Mouse (Mus musculus) midbrain, embryonic 16.5 days (tissue): Measurements from ENCODE around the gene Pam16. TPM values are rescaled to one million over a fixed set of nuclear protein-coding genes. Genes with fewer than 3 reads are reported as not detected.
A peak's percentile ranks its signal among the peaks of the same experiment; 100 is the strongest.

Experiments used
- ATAC-seq: fragments of 200-750 bp; cut with Nextera tagmentation; 2 replicates; pipeline ENCODE4 v1.8.0; 2017; ENCODE audit warnings: moderate TSS enrichment
- H3K27ac ChIP-seq: fragments of 300-500 bp; sonication (generic); 2 replicates; pipeline ENCODE4 v1.5.1; 2014; ENCODE audit warnings: mild to moderate bottlenecking, low read length, mixed read lengths
- H3K27me3 ChIP-seq: fragments of 300-500 bp; sonication (generic); 2 replicates; pipeline ENCODE4 v1.6.1; 2014; ENCODE audit warnings: low read depth, low read length, mixed read lengths; ENCODE audit not compliant: control insufficient read depth, insufficient read depth
- H3K36me3 ChIP-seq: fragments of 300-500 bp; sonication (generic); 2 replicates; pipeline ENCODE4 v1.6.1; 2014; ENCODE audit warnings: mild to moderate bottlenecking, low read length, moderate library complexity, mixed read lengths; ENCODE audit not compliant: control insufficient read depth, insufficient read depth
- H3K4me1 ChIP-seq: fragments of 300-500 bp; sonication (generic); 2 replicates; pipeline ENCODE4 v1.6.1; 2014; ENCODE audit warnings: mild to moderate bottlenecking, low read length, mixed read lengths; ENCODE audit not compliant: control insufficient read depth, insufficient read depth
- H3K4me2 ChIP-seq: fragments of 300-500 bp; sonication (generic); 2 replicates; pipeline ENCODE4 v1.6.1; 2014; ENCODE audit warnings: mild to moderate bottlenecking, low read length, mixed read lengths
- H3K4me3 ChIP-seq: fragments of 300-500 bp; sonication (generic); 2 replicates; pipeline ENCODE4 v1.5.1; 2014; ENCODE audit warnings: low read depth, mild to moderate bottlenecking, low read length, moderate library complexity, mixed read lengths
- H3K9ac ChIP-seq: fragments of 300-500 bp; sonication (generic); 2 replicates; pipeline ENCODE4 v1.6.1; 2014; ENCODE audit warnings: low read depth, low read length, mixed read lengths
- H3K9me3 ChIP-seq: fragments of 300-500 bp; sonication (generic); replicated peaks from 2 replicates; pipeline ENCODE4 v1.6.1; 2014; ENCODE audit warnings: mild to moderate bottlenecking, low read length, mixed read lengths; ENCODE audit not compliant: control insufficient read depth, poor library complexity, severe bottlenecking
- WGBS: fragments of 180-500 bp; shearing (Covaris S2); extraction: QIAGEN DNeasy Blood & Tissue Kit; methylation state at CpG from one replicate; pipeline ENCODE4 v1.1.7; 2014; 5-methylcytosine and 5-hydroxymethylcytosine counted together
- polyA plus RNA-seq: library from polyadenylated mRNA; unstranded; fragments of >200 nt; fragmentation: Nextera tagmentation; extraction: Ambion mirVana; gene quantifications from 2 replicates; pipeline ENCODE4 v1.2.1, GENCODE M21; 2015

The Pam16 gene
- 144 and 153 TPM in 2 replicates for polyA plus RNA-seq

DNA sequence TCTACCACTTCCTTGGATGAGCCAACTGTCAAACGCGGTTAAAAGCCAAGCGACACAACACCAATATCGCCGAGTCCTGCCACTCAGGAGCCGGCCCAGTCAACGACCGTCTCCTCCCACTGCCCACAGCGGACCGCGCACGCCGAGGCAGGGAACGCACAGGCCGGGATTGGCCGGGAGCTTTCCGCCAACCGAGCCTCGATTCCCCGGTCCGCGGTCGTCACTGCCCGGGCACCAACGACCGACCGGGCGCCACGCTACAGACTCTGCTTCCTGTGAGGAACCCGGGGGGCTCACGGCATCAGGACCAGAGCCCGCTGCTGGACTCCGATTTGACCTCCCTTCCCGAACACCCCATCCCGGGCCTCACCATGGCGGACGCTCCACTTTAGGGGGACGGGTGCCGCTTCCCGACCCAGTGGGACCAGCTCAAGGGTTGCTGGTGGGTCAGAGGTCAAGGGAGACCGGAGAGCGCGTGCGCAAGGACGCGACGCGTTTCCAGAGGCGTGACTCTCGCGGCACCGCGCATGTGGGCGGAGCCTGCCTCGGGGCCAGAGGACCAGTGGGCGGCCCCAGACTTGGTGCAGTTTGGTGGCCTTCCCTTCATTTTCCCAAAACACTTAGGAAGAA lies at the start of gene Pam16:
Gene Pam16, minus strand, starts transcription at position 508 of the 630 bp plus-strand sequence.
- Histone ChIP-seq H3K27ac (peak within 1 kb of the TSS; percentile 85), H3K36me3 (0 out of 2 replicates have a peak, but pooled peaks cover 3% of the 10 kb centered on the region), H3K4me3 (peak within 1 kb of the TSS; percentile 74), H3K27me3 (no peaks in the 10 kb centered on the region), H3K9ac (peak within 1 kb of the TSS; percentile 92), H3K4me2 (peak within 1 kb of the TSS; percentile 78), H3K9me3 (no peaks in the 10 kb centered on the region), H3K4me1 (peaks cover 13% of the 10 kb centered on the region)
- peak; percentile 88 for ATAC-seq
- WGBS, result under 1% methylated on average over 56 of the region's 56 CpGs

DNA sequence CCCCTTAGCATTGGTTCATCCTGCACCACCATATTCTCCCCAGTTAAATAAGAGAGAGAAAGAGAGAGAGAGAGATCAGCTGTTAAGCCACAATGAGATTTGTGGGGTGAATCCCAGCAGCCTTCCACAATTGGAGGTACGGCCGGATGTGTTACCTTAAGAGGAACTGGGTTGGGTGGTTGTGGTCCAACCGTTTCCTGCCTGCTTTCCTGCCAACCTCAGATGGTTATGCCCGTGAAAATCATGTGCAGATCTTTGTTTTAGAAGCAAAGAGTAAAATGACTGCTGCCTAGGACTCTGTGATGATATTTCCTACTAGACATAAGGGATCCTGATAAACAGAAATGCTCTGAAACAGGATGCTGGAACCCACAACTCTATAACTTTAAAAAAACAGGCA lies 49.3 kb upstream of the Pam16 start:
- Histone ChIP-seq H3K9ac (no peak overlapping the region), H3K4me1 (peaks cover 7% of the 10 kb centered on the region), H3K4me3 (no peak overlapping the region), H3K27ac (no peak overlapping the region), H3K9me3 (no peaks in the 10 kb centered on the region), H3K27me3 (no peaks in the 10 kb centered on the region), H3K4me2 (no peak overlapping the region), H3K36me3 (peaks cover 18% of the 10 kb centered on the region)
- WGBS, result 89% methylated on average over 4 of the region's 4 CpGs
- no peak for ATAC-seq

DNA sequence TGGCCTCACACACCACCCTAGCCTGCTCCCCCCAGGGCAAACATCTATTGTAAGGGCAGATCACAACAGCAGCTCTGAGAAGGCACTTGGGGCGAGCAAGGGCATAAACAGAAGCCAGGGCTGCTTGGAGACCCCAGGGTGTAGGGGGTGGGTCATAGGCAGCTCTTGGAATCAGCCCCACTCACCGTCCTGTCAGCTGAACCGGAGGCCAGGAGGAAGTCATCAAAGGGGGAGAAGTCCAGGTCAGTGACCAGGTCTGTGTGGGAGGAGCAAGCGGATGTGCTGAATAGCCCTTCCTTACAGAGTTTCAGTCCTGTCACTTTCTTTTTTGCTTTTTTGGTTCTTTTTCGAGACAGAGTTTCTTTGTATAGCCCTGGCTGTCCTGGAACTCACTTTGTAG lies 45.5 kb upstream of the Pam16 start:
- H3K27ac ChIP-seq, result no peak overlapping the region
- peaks cover 17% of the 10 kb centered on the region for H3K36me3 ChIP-seq

DNA sequence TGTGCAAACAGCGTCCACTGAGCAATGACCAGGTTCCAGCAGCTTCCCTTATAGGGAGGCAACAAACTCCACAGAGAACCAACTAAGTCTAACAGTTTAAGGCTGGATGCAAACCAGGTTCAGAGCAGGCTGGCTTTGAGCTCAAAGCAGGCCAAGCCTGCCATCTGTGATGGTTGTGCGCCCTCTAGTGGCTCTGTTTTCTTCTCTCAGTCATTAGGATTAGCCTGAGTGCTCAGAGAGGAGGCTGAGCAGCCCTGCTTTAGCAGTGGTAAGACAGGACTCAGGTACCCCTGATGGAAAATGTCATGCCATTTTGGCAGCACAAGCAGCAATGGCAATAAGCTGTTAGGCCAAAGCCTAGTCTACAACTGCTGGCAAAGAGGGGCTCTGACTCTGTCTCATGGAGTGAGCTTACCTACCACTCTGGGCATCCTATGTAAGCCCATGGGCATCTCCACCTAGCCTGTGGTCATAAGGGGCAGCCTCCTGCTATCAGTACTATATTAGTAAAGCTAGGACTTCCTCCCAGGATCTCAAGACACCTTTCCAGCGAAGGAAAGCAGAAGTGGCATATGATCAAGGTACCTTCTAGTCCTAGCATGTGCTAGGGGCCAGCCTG lies 42.5 kb upstream of the Pam16 start:
- Histone ChIP-seq H3K9me3 (no peaks in the 10 kb centered on the region), H3K4me2 (no peak overlapping the region), H3K27ac (no peak overlapping the region), H3K36me3 (peaks cover 9% of the 10 kb centered on the region; the same call in 1 of the 2 replicates), H3K9ac (no peak overlapping the region), H3K4me3 (no peak overlapping the region), H3K4me1 (no peaks in the 10 kb centered on the region), H3K27me3 (no peaks in the 10 kb centered on the region)
- 28% methylated on average over 3 of the region's 3 CpGs for WGBS
- ATAC-seq, result peak; percentile 86

More for the DNA sequence above, 45.5 kb upstream of the Pam16 start:
- ATAC-seq, result no peak
- Histone ChIP-seq H3K9me3 (no peaks in the 10 kb centered on the region), H3K9ac (no peak overlapping the region), H3K4me1 (no peaks in the 10 kb centered on the region), H3K27me3 (no peaks in the 10 kb centered on the region), H3K4me2 (no peak overlapping the region), H3K4me3 (no peak overlapping the region)
- 84% methylated on average over 5 of the region's 5 CpGs for WGBS

DNA sequence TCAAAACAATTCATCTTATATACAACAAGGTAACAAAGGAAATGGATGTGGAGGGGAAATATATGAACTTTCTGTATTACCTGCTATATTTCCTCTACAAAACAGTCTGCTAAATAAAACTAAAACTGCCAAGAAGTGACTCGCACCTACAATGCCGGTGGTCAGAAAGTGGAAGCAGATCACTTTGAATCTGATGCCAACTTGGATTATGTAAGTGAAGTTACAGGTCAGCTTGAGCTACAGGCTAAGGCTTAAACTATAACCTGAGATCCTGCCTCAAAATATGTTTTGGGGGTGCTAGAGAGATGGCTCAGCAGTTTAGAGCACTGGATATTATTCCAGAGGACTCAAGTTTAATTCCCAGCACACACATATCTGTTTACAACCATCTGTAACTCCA lies 40.9 kb upstream of the Pam16 start:
- Histone ChIP-seq H3K27me3 (no peaks in the 10 kb centered on the region), H3K4me1 (no peaks in the 10 kb centered on the region), H3K4me3 (no peak overlapping the region), H3K36me3 (peaks cover 16% of the 10 kb centered on the region; the same call in 1 of the 2 replicates), H3K4me2 (no peak overlapping the region), H3K9me3 (no peaks in the 10 kb centered on the region), H3K27ac (no peak overlapping the region), H3K9ac (no peak overlapping the region)
- no peak for ATAC-seq
- WGBS, result 97% methylated on average over 2 of the region's 2 CpGs

DNA sequence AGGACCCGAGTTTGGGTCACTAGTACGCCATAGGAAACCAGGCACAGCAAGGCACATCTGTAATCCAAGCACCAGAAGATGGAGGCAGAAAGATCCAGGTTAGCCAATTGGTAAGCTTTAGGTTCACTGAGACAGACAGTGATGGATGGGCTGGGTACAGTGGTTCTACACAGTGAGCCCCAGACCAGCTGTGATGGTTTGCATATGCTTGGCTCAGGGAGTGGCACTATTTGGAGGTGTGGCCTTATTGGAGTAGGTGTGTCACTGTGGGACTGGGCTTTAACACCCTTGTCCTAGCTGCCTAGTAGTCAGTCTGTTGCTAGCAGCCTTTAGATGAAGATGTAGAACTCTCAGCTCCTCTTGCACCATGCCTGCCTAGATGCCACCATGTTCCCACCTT lies 39.0 kb upstream of the Pam16 start:
- Histone ChIP-seq H3K9ac (no peak overlapping the region), H3K4me2 (no peak overlapping the region), H3K27ac (no peak overlapping the region), H3K9me3 (no peaks in the 10 kb centered on the region), H3K36me3 (peaks cover 9% of the 10 kb centered on the region; the same call in 1 of the 2 replicates), H3K27me3 (no peaks in the 10 kb centered on the region), H3K4me1 (peaks cover 3% of the 10 kb centered on the region; the same call in 1 of the 2 replicates), H3K4me3 (no peak overlapping the region)
- no peak for ATAC-seq
- 80% methylated on average over 2 of the region's 2 CpGs for WGBS

DNA sequence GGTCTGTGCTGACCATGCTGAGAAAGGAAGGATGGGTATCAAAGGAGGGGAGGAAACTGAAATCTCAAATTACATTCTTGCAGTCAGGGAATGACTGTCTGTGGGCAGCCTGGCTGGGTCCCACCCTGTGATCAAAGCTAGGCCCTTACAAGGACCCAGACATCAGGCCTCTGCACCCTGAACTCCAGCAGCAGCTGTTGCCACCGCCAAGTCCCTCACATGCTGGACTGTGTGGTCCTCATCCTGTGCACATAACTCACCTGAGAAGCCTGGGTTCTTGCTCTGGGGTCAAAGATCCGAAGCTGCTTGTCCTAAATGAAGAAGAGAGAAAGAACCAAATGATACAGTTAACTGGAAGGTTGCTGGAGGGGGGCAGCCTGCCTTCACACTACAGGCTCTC lies 36.8 kb upstream of the Pam16 start:
- no peak overlapping the region for H3K4me3 ChIP-seq
- ATAC-seq, result no peak
- H3K4me1 ChIP-seq, result peaks cover 3% of the 10 kb centered on the region; the same call in 1 of the 2 replicates
- H3K27ac ChIP-seq, result no peak overlapping the region
- no peaks in the 10 kb centered on the region for H3K9me3 ChIP-seq
- no peak overlapping the region for H3K9ac ChIP-seq
- peaks cover 9% of the 10 kb centered on the region; the same call in 1 of the 2 replicates for H3K36me3 ChIP-seq
- no peaks in the 10 kb centered on the region for H3K27me3 ChIP-seq
- 80% methylated on average over 2 of the region's 2 CpGs for WGBS
- H3K4me2 ChIP-seq, result no peak overlapping the region

DNA sequence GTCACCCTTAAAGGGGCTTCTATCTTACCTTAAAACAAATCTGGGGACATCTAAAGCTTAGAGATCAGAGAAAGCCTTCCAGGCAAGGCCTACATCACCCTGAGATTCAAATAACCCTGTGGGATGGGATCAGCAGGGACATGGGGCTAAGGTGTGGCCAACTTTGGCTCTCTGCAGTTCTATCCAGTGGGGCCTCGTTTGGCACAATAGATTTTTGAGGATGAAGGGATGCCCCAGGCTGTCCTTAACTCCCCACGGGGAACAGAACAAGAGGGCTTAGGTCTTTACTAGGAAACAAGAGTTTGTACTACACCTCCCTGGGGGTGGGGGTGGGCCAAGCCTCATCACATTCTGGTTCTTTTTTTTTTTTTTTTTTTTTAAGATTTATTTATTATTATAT lies 34.5 kb upstream of the Pam16 start:
- no peak overlapping the region; the same call in 1 of the 2 replicates for H3K27ac ChIP-seq
- peaks cover 11% of the 10 kb centered on the region; the same call in 1 of the 2 replicates for H3K4me1 ChIP-seq
- H3K9me3 ChIP-seq, result no peaks in the 10 kb centered on the region
- H3K4me2 ChIP-seq, result no peak overlapping the region
- H3K27me3 ChIP-seq, result no peaks in the 10 kb centered on the region
- 6% methylated on average over 2 of the region's 2 CpGs for WGBS
- no peak overlapping the region for H3K4me3 ChIP-seq
- H3K36me3 ChIP-seq, result peaks cover 13% of the 10 kb centered on the region
- no peak for ATAC-seq
- no peak overlapping the region for H3K9ac ChIP-seq

DNA sequence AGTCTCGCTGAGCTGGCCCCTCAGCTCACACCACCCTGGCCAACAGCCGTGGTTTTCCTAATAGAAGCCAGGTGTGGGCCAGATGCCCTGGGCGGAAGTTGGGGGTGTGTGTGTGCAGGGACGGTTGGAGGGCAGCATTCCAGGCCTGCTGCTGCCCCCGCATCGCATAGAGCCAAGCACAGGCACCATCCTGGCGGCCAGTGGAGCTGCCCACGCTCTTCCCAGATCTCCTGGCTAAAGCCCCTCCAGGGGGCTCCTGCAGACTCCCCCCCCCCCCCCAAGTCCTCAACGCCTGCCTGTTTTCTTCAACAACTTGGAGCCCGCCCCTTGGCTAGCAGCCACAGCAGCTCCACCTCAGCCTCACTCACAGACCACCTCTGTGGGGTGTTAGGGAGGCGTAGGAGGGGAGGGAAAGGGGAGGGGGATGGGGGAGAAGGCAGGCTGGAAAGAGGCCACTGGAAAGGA lies 34.0 kb upstream of the Pam16 start:
- Histone ChIP-seq H3K9ac (no peak overlapping the region), H3K36me3 (peaks cover 13% of the 10 kb centered on the region), H3K27ac (no peak overlapping the region), H3K4me2 (no peak overlapping the region), H3K4me3 (no peak overlapping the region), H3K9me3 (no peaks in the 10 kb centered on the region), H3K4me1 (peaks cover 11% of the 10 kb centered on the region; the same call in 1 of the 2 replicates), H3K27me3 (no peaks in the 10 kb centered on the region)
- WGBS, result 24% methylated on average over 11 of the region's 11 CpGs
- ATAC-seq, result peak; percentile 48; the same call in 1 of the 2 replicates
